Mouse (Mus musculus) embryonic fibroblast, embryonic 13.5 days (primary cell): ENCODE data around the gene Dus4l.

Experiments used
- CTCF ChIP-seq: IDR thresholded peaks from 2 replicates; pipeline ENCODE4 v1.5.1; 2011; ENCODE audit warnings: mild to moderate bottlenecking, control low read depth, low read length, moderate library complexity, borderline replicate concordance; ENCODE audit not compliant: insufficient read depth
- POLR2A ChIP-seq: IDR thresholded peaks from 2 replicates; pipeline ENCODE4 v1.6.1; 2011; ENCODE audit warnings: low read depth, mild to moderate bottlenecking, control low read depth, low read length, moderate library complexity

GRCm38 (mm10) chr12:31592011-31592410, 62.6 kb downstream of the Dus4l start:
- no peak for TF ChIP-seq CTCF
- TF ChIP-seq POLR2A, result no peak
